Mouse (Mus musculus) liver, embryonic 14.5 days (tissue): ENCODE measurements around the gene Pdlim4.

Source experiments
- CTCF ChIP-seq: IDR thresholded peaks from 2 replicates; pipeline ENCODE4 v1.5.1; 2016; ENCODE audit warnings: antibody characterized with exemption, low read depth, control low read depth
- EP300 ChIP-seq: IDR thresholded peaks from 2 replicates; pipeline ENCODE4 v1.6.1; 2016; ENCODE audit warnings: antibody characterized with exemption, low read depth

DNA sequence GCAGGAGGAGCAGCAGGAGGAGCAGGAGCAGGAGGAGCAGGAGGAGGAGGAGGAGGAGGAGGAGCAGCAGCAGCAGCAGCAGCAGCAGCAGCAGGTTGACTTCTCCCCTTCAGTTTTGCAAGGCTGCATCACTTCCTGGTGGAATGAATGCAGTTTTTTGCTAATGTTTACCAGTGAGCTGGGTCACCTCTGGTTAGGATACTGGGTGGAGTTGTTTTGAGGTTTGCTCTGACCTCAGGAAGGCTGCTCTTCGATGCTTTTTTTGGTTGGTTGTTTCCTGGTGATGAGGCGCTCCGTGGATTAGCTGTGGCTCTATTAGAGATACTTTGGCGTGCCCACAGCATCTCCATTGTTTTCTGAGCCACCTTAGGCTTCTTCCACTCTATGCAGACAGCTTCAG, 51.2 kb downstream of the Pdlim4 start:
- TF ChIP-seq CTCF = no peak
- TF ChIP-seq EP300 = no peak
